Mouse (Mus musculus): ENCODE measurements around the gene Otol1.

The Otol1 gene

GRCm38 (mm10) chr3:70007313-70007712 is at the start of gene Otol1:
Gene Otol1, plus strand, starts transcription at chr3:70007613.
- CTCF ChIA-PET = no interaction called here

DNA sequence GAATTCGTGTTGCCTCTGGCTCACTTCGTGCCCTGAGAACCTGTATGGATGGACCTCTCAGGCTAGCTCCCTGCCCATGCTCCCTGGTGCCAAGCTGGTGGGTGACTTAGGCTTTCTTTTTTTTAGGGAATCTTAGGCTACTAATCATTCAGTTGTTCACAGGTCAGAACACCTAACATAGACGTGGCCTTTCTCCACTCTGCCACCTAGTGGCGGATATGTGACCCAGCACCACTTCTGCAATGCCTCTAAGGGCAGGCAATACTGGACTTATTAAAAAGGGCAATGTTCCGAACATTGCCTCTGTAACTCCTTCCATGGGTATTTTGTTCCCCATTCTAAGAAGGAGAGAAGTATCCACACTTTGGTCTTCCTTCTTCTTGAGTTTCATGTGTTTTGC is 45.2 kb upstream of the Otol1 start:
- CTCF ChIA-PET = no interaction called here

GRCm38 (mm10) chr3:69971482-69972097 is 35.8 kb upstream of the Otol1 start:
- CTCF ChIA-PET = no interaction called here

- CTCF ChIA-PET = no interaction called here
These were observed 29.3 kb upstream of the Otol1 start for GRCm38 (mm10) chr3:69978092-69978491.

- CTCF ChIA-PET = no interaction called here
These were observed 13.6 kb upstream of the Otol1 start for GRCm38 (mm10) chr3:69993806-69994205.

DNA sequence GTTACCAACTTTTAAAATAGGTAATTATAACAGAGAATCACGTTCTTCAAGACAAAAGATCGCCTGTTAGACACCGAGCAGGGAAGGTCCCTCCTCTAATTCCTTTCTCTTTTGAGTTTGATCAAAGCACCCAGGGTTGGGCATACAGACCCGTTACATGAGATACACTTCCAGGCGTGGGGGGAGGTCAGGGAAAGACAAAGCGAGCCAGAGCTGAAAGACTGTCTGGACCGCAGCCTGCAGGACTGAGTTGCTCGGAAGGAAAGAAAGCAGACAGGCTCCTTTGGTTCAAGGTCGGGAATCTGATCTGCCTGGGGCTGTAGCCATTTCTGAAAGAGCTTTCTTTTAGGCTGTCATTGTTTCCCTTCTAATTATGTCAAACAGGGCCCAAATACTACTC is 5.9 kb upstream of the Otol1 start:
- CTCF ChIA-PET = no interaction called here

- CTCF ChIA-PET = no interaction called here
These were observed 4.2 kb upstream of the Otol1 start for GRCm38 (mm10) chr3:70003126-70003764.

DNA sequence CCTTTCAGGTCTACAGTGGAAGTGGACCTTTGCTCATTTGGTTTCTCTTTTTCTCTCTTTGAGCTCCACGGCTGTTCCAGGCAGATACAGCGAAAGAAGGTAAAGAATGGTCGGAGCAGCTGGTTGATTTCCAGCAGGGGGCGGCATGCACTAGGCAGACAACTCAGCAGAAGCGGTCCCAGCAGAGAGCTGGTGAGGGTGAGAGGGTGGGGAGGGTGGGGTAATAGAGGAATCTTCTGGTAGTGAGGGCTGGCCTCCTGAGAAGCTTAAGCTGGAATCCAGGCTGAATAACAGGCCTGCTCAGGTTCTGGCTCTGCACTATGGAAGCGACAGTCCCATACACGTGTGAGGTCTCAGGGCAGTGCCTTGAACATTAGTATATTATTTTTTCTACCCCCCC is 3.5 kb upstream of the Otol1 start:
- CTCF ChIA-PET = no interaction called here

DNA sequence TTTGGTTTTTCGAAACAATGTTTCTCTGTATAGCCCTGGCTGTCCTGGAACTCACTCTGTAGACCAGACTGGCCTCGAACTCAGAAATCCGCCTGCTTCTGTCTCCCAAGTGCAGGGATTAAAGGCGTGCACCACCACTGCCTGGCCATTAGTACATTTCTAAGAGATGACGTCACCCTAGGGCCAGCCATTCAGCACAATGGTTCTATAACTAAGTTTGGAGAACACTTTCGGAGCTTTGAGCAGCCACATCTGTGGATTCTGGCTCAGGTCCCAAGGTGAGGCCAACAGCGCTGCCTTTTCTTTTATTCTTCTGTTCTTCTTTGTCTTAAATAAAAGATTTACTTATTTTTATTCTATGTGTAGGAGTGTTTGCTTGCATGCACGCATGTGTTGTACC is 3.0 kb upstream of the Otol1 start:
- CTCF ChIA-PET = no interaction called here

- CTCF ChIA-PET = no interaction called here
These were observed 5.2 kb downstream of the Otol1 start for GRCm38 (mm10) chr3:70012641-70013040.

GRCm38 (mm10) chr3:70026605-70027004 is 19.2 kb downstream of the Otol1 start:
- CTCF ChIA-PET = no interaction called here

DNA sequence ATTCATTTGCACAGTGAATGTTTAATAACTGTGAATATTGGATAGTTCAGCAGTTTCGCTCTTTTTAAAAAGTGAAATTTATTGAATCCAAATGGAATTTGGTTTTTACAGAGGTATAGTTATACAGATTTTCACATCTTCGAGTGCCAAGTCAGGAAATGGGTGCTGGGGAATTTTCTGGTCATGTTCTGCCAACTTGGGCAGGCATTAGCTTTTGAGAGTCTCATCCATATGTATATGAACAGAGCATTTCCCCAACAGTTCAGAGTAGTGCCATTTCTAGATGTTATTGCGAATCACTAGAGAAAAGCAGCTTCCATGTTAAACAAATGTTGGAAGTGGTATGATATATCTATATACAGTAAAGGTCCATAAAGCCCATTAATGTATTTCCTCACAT is 21.8 kb downstream of the Otol1 start:
- CTCF ChIA-PET = no interaction called here

DNA sequence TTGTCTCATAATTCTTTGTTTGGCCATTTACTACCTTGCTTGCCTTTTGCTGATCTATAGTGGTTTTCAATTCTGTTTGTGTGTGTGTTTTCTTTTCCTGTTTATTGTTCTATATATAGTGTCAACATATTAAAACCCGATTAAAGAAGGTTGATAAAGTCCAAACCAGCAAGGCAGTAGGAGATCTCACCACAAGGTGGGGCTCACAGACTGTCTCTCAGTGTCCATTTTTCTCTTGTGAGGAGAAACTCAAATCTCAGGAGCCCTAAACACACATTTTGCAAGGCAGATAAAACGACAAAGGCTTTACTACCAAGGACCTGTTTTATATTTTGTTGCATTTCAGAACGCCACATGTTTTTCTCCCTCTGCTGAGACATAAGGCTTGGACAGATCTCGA is 28.2 kb downstream of the Otol1 start:
- CTCF ChIA-PET = no interaction called here
